Mouse (Mus musculus) erythroblast, embryonic 14.5 days (primary cell): ENCODE measurements around the gene Ip6k1. TPM values are rescaled to one million over a fixed set of nuclear protein-coding genes. Genes with fewer than 3 reads are reported as not detected.

Experiments used
- H3K27me3 ChIP-seq: 2 replicates; pipeline ENCODE4 v1.6.1; 2012; ENCODE audit warnings: inconsistent platforms; ENCODE audit not compliant: control insufficient read depth
- H3K36me3 ChIP-seq: 2 replicates; pipeline ENCODE4 v1.6.1; 2012; ENCODE audit warnings: mild to moderate bottlenecking, inconsistent platforms; ENCODE audit not compliant: control insufficient read depth
- H3K4me1 ChIP-seq: 2 replicates; pipeline ENCODE4 v1.6.1; 2012; ENCODE audit warnings: inconsistent platforms; ENCODE audit not compliant: control insufficient read depth
- H3K4me3 ChIP-seq: replicated peaks from 2 replicates; pipeline ENCODE3; 2012; ENCODE audit warnings: moderate library complexity, mild to moderate bottlenecking, inconsistent platforms
- H3K9me3 ChIP-seq: 2 replicates; pipeline ENCODE4 v1.6.1; 2012; ENCODE audit warnings: low read length, inconsistent platforms, mixed read lengths; ENCODE audit not compliant: control insufficient read depth
- GATA1 ChIP-seq: IDR thresholded peaks from 2 replicates; pipeline ENCODE4 v1.6.1; 2012; ENCODE audit warnings: low read length, inconsistent platforms, mixed read lengths
- TAL1 ChIP-seq: IDR thresholded peaks from 3 replicates; pipeline ENCODE4 v1.6.1; 2012; ENCODE audit warnings: low read length, inconsistent platforms, mixed read lengths
- polyA plus RNA-seq: library from polyadenylated mRNA; stranded (reverse); fragments of >175 nt; gene quantifications from 2 replicates; pipeline ENCODE4 v1.2.3, GENCODE M21; 2012

Gene Ip6k1
- polyA plus RNA-seq, 1 experiment, result 20.8 TPM

GRCm38 (mm10) chr9:107964681-107965080 lies 37.6 kb upstream of the Ip6k1 start:
- peaks cover 99% of the 10 kb centered on the region for H3K36me3 ChIP-seq
- no peak for TF ChIP-seq GATA1
- no peak for TF ChIP-seq TAL1
- H3K9me3 ChIP-seq, result no peaks in the 10 kb centered on the region
- no peaks in the 10 kb centered on the region for H3K27me3 ChIP-seq
- H3K4me3 ChIP-seq, result no peak overlapping the region
- peaks cover 32% of the 10 kb centered on the region for H3K4me1 ChIP-seq

DNA sequence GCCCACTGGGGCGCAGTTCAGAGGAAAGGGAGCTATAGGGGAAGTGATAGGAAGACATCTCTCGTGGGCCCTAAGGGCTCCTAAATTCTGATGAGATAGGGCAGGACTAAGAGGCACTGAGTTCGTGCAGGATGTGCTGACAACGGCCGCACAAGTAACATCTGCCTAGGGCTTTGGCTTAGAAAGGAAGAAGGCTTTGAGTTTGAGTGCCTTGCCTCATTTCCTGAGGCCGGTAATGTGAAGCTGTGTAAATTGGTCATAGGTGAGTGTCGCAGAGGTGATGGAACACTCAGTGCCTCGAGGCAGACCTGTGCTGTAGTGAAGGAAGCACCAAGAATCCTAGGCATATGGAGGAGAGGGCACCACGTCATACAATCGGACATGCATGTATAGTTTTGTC lies 35.6 kb upstream of the Ip6k1 start:
- H3K4me3 ChIP-seq, result no peak overlapping the region

DNA sequence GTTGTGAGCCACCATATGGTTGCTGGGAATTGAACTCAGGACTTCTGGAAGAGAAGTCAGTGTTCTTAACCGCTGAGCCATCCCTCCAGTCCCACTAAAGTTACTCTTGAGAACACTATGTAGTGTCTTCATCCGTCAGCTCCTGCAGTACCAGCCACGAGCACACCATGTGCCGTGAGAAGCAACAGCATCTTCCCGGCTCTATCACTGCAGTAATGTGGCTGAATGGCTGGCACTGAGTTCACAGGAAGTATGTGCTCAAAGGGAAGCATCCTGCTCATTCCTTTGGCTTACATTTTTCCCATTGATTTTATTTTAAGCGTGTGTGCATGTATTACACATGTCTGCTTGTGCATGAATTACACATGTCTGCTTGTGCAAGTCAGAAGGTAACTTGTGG lies 34.9 kb upstream of the Ip6k1 start:
- TF ChIP-seq TAL1, result no peak
- TF ChIP-seq GATA1, result no peak
- peaks cover 60% of the 10 kb centered on the region for H3K4me1 ChIP-seq
- no peaks in the 10 kb centered on the region for H3K9me3 ChIP-seq
- H3K27me3 ChIP-seq, result no peaks in the 10 kb centered on the region
- H3K4me3 ChIP-seq, result no peak overlapping the region
- peaks cover 99% of the 10 kb centered on the region for H3K36me3 ChIP-seq

More for the DNA sequence above, 35.6 kb upstream of the Ip6k1 start:
- no peak for TF ChIP-seq GATA1
- TF ChIP-seq TAL1, result no peak
- H3K4me1 ChIP-seq, result peaks cover 52% of the 10 kb centered on the region
- H3K27me3 ChIP-seq, result no peaks in the 10 kb centered on the region
- peaks cover 99% of the 10 kb centered on the region for H3K36me3 ChIP-seq
- no peaks in the 10 kb centered on the region for H3K9me3 ChIP-seq

DNA sequence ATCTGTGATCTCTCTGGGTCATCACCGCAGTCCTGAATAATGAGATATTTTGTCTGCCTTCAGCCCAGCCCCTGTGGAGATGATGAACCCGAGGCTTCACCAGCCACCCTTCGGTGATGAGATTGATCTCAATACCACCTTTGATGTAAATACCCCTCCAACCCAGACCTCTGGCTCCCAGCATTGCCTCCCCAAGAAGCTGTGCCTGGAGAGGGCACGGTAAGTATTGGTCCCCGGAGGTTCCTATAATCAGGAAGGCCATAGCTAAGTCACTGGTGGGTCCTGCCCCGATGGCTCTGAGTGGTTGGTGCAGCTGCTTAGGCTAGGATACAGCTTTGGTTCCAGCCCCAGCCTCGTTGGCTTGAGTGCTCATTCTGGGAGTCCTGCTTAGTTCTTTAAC lies 33.8 kb upstream of the Ip6k1 start:
- Histone ChIP-seq H3K4me3 (no peak overlapping the region), H3K9me3 (no peaks in the 10 kb centered on the region), H3K36me3 (peaks cover 99% of the 10 kb centered on the region), H3K27me3 (no peaks in the 10 kb centered on the region), H3K4me1 (peaks cover 69% of the 10 kb centered on the region)
- TF ChIP-seq GATA1, result no peak
- TF ChIP-seq TAL1, result no peak

GRCm38 (mm10) chr9:107970311-107970710 lies 32.0 kb upstream of the Ip6k1 start:
- Histone ChIP-seq H3K4me1 (peaks cover 75% of the 10 kb centered on the region), H3K36me3 (peaks cover 83% of the 10 kb centered on the region), H3K4me3 (no peak overlapping the region)

GRCm38 (mm10) chr9:107971690-107972541 lies 30.4 kb upstream of the Ip6k1 start:
- peak overlapping the region; percentile 46 for H3K4me3 ChIP-seq
- H3K9me3 ChIP-seq, result no peaks in the 10 kb centered on the region
- peaks cover 81% of the 10 kb centered on the region for H3K4me1 ChIP-seq
- H3K27me3 ChIP-seq, result no peaks in the 10 kb centered on the region
- peaks cover 82% of the 10 kb centered on the region for H3K36me3 ChIP-seq
- peak; percentile 80 for TF ChIP-seq TAL1
- TF ChIP-seq GATA1, result peak; percentile 94

More at GRCm38 (mm10) chr9:107970311-107970710, 32.0 kb upstream of the Ip6k1 start:
- H3K27me3 ChIP-seq, result no peaks in the 10 kb centered on the region
- no peaks in the 10 kb centered on the region for H3K9me3 ChIP-seq
- no peak for TF ChIP-seq TAL1
- no peak for TF ChIP-seq GATA1

- TF ChIP-seq TAL1 (peak; percentile 45; the same call in 2 of the 3 replicates), GATA1 (peak; percentile 37; the same call in 1 of the 2 replicates)
- peaks cover 83% of the 10 kb centered on the region for H3K36me3 ChIP-seq
These were observed 27.7 kb upstream of the Ip6k1 start for GRCm38 (mm10) chr9:107974491-107975171.

DNA sequence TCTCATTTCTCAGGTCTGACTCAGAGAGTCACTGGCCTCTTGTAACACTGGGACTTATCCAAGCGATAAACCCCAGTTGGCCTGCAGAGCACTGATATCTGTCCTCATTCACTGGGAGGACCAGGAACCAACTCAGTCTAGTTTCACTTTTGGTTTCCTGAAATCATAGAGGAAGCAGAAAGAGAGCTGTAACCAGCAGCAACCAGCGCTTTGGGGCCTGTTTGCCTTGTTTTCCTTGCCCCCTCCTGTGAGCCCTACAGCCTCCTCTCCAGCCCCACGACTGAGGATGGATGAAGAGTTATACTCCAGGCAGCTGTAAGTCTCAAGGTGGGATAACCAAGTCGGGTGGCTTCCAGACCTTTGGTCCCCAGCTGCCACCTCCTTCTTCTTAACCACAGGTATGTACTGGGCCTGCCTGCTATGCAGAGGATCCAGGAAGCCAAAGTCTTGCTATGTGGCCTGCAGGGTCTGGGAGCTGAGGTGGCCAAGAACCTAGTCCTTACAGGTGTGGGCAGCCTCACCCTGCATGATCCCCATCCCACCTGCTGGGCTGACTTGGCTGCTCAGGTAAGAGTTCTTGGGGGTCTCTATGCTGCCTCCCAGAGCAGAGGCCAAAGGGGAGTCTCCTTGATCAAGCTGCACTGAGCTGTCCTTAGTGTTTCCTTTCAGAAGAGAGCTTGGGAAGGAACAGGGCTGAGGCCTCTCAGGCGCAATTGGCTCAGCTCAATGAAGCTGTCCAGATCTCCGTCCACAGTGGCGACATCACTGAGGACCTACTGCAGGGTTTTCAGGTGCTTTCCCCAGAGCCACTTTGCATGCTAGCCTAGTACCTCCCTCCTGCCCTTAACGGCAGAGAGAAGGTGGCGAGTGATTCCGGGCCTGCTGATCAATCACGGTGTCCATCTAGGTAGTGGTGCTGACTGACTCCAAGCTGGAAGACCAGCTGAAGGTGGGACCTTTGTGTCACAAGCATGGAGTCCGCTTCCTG lies 26.6 kb upstream of the Ip6k1 start, which contains the start of gene Uba7:
Gene Uba7 (plus strand): TSS at position 107 of the 988 bp plus-strand sequence.
- Histone ChIP-seq H3K4me3 (peak within 1 kb of the TSS; percentile 65), H3K27me3 (no peaks in the 10 kb centered on the region), H3K9me3 (no peaks in the 10 kb centered on the region), H3K4me1 (peaks cover 99% of the 10 kb centered on the region), H3K36me3 (peaks cover 83% of the 10 kb centered on the region)
- TF ChIP-seq TAL1 (peak; percentile 84), GATA1 (peak; percentile 83)

More at GRCm38 (mm10) chr9:107974491-107975171, 27.7 kb upstream of the Ip6k1 start:
- Histone ChIP-seq H3K4me1 (peaks cover 99% of the 10 kb centered on the region), H3K27me3 (no peaks in the 10 kb centered on the region), H3K4me3 (peak overlapping the region; percentile 65), H3K9me3 (no peaks in the 10 kb centered on the region)
